Comparison of ENCODE assay signal across 14 mouse cellular contexts in genomic region chr4:150575363-150576092, GRCm38 (mm10).
DNase-seq lines count a peak whose midpoint lies in the region; ATAC-seq and TF ChIP-seq lines count a peak whose summit lies in the region.
"Had no signal": no experiment of that assay in that cellular context is flagged by ENCODE, and none has a peak within 500 bp of the region (broad histone marks: within the 10 kb centered on the region; RNA-seq: fewer than 3 reads in every experiment).

No protein-coding gene starts in this region.

- peaks cover 11% of the 10 kb centered on the region; the same call in 1 of the 2 replicates for H3K4me1 ChIP-seq in intestine, postnatal 0 days (replicated peaks; ENCODE audit: control insufficient read depth, insufficient read depth, low read length)
- peaks cover 25% of the 10 kb centered on the region for H3K4me1 ChIP-seq in small intestine, adult 2 months (ENCODE audit: control insufficient read depth, insufficient read depth, insufficient read length, low read length)

- peaks cover 7% of the 10 kb centered on the region for H3K36me3 ChIP-seq in intestine, postnatal 0 days (ENCODE audit: control insufficient read depth, insufficient read depth)
- peaks cover 19% of the 10 kb centered on the region for H3K36me3 ChIP-seq in small intestine, adult 2 months (ENCODE audit: control insufficient read depth, insufficient read depth, low read length)
- H3K36me3 ChIP-seq: hindbrain, embryonic 15.5 days had no signal

- H3K9ac ChIP-seq in intestine, postnatal 0 days (ENCODE audit: low read depth, low read length) = no peak overlapping the region
- H3K9ac ChIP-seq: hindbrain, embryonic 15.5 days; limb, embryonic 15.5 days; neural tube, embryonic 13.5 days had no signal

- no peak for TF ChIP-seq POLR2A in small intestine, adult 2 months (IDR thresholded peaks at IDR 0.05; ENCODE audit: low read depth, low read length)

- H3K9me3 ChIP-seq in intestine, postnatal 0 days (ENCODE audit: control insufficient read depth) = no peaks in the 10 kb centered on the region
- H3K9me3 ChIP-seq: hindbrain, embryonic 15.5 days; limb, embryonic 15.5 days; neural tube, embryonic 13.5 days had no signal

- peak overlapping the region; percentile 44 for H3K27ac ChIP-seq in left cerebral cortex, adult 2 months
- H3K27ac ChIP-seq in intestine, postnatal 0 days (ENCODE audit: low read depth, low read length) = no peak overlapping the region; the same call in 1 of the 2 replicates
- peak overlapping the region; percentile 76 for H3K27ac ChIP-seq in small intestine, adult 2 months (ENCODE audit: insufficient read depth, low read depth, low read length)
- H3K27ac ChIP-seq: hindbrain, embryonic 15.5 days; limb, embryonic 15.5 days; neural tube, embryonic 13.5 days had no signal

- WGBS in intestine, postnatal 0 days = 21% methylated on average over 3 of the region's 3 CpGs
- 17% methylated on average over 3 of the region's 3 CpGs for WGBS in small intestine, adult 2 months

- DNase-seq in left cerebral cortex, adult 2 months (ENCODE audit: extremely low spot score in 1 of 2, low spot score in 2 of 2) = no peak
- no peak for DNase-seq in left cerebral cortex, adult 9 months (ENCODE audit: low spot score in 2 of 2)
- peak; percentile 65 for DNase-seq in kidney, postnatal 14 days
- no peak for DNase-seq in B cell, adult 2 months
- DNase-seq in adrenal gland, adult 18-20 months (ENCODE audit: low spot score in 2 of 2) = no peak
- DNase-seq: adrenal gland, postnatal 14 days; cerebellum, adult 11 months; midbrain, embryonic 14.5 days had no signal

- H3K4me3 ChIP-seq in left cerebral cortex, adult 2 months = no peak overlapping the region
- H3K4me3 ChIP-seq in intestine, postnatal 0 days (ENCODE audit: low read depth, low read length) = no peak overlapping the region
- no peak overlapping the region for H3K4me3 ChIP-seq in small intestine, adult 2 months (ENCODE audit: low read depth, low read length)
- H3K4me3 ChIP-seq: erythroblast, embryonic 14.5 days; hindbrain, embryonic 15.5 days; limb, embryonic 15.5 days; neural tube, embryonic 13.5 days had no signal

- no peak overlapping the region for H3K4me2 ChIP-seq in intestine, postnatal 0 days (replicated peaks; ENCODE audit: low read depth)
- H3K4me2 ChIP-seq: hindbrain, embryonic 15.5 days; limb, embryonic 15.5 days; neural tube, embryonic 13.5 days had no signal

- ATAC-seq in intestine, postnatal 0 days = no peak

- TF ChIP-seq CTCF in left cerebral cortex, adult 2 months (IDR thresholded peaks at IDR 0.05) = no peak
- peak; percentile 37 for TF ChIP-seq CTCF in intestine, postnatal 0 days (IDR thresholded peaks at IDR 0.05; ENCODE audit: low read depth)
- TF ChIP-seq CTCF in small intestine, adult 2 months (IDR thresholded peaks at IDR 0.05; ENCODE audit: extremely low read depth, insufficient read length, insufficient replicate concordance, low read depth, low read length) = no peak

- intact Hi-C loops in left cerebral cortex, adult 2 months (cut with DNase I) = no loop called here

- no peaks in the 10 kb centered on the region for H3K27me3 ChIP-seq in intestine, postnatal 0 days (replicated peaks; ENCODE audit: control insufficient read depth, insufficient read depth, low read length)
- H3K27me3 ChIP-seq in small intestine, adult 2 months (ENCODE audit: control insufficient read depth, insufficient read depth, low read length) = no peaks in the 10 kb centered on the region
- H3K27me3 ChIP-seq: hindbrain, embryonic 15.5 days; limb, embryonic 15.5 days; neural tube, embryonic 13.5 days had no signal
